Mouse (Mus musculus) intestine, embryonic 16.5 days (tissue): ENCODE results near the gene Ceacam15. TPM values are rescaled to one million over a fixed set of nuclear protein-coding genes. Genes with fewer than 3 reads are reported as not detected.

ENCODE experiments used
- polyA plus RNA-seq: library from polyadenylated mRNA; unstranded; fragments of >200 nt; fragmentation: Nextera tagmentation; extraction: Ambion mirVana; gene quantifications from 2 replicates; pipeline ENCODE4 v1.2.1, GENCODE M21; 2015

Ceacam15 gene
- polyA plus RNA-seq, 1 experiment from 2014 or later = not detected

Other genes starting within 250 kb of the Ceacam15 start
- 52.4 and 62.8 TPM in 2 replicates for gene Tmem160, start 222.9 kb downstream of the Ceacam15 start, polyA plus RNA-seq
- 0.13 and 0.27 TPM in 2 replicates for gene Npas1, start 198.0 kb downstream of the Ceacam15 start, polyA plus RNA-seq
- gene Arhgap35, start 60.7 kb downstream of the Ceacam15 start, polyA plus RNA-seq = 7.3 and 7.8 TPM in 2 replicates
- 0.10 TPM in 1 of 2 replicates, not detected in the other for gene Ceacam9, start 46.2 kb upstream of the Ceacam15 start, polyA plus RNA-seq
- gene Ap2s1, start 62.7 kb upstream of the Ceacam15 start, polyA plus RNA-seq = 266 and 271 TPM in 2 replicates
- 44.5 and 49.0 TPM in 2 replicates for gene Slc1a5, start 105.6 kb upstream of the Ceacam15 start, polyA plus RNA-seq
- gene Strn4, start 140.2 kb upstream of the Ceacam15 start, polyA plus RNA-seq = 68.9 and 72.3 TPM in 2 replicates
- 20.3 and 22.3 TPM in 2 replicates for gene Fkrp, start 141.0 kb upstream of the Ceacam15 start, polyA plus RNA-seq
- gene Prkd2, start 167.2 kb upstream of the Ceacam15 start, polyA plus RNA-seq = 10.3 and 11.5 TPM in 2 replicates
- 1.6 and 1.7 TPM in 2 replicates for gene Dact3, start 199.6 kb upstream of the Ceacam15 start, polyA plus RNA-seq
- 7.8 and 9.2 TPM in 2 replicates for gene Gng8, start 216.1 kb upstream of the Ceacam15 start, polyA plus RNA-seq
- 2.5 and 3.2 TPM in 2 replicates for gene Ptgir, start 230.8 kb upstream of the Ceacam15 start, polyA plus RNA-seq
- gene Calm3, start 248.4 kb upstream of the Ceacam15 start, polyA plus RNA-seq = 163 and 171 TPM in 2 replicates